Mouse (Mus musculus) kidney, postnatal 25 days (tissue): ENCODE data around the gene Adarb2.
A peak's percentile ranks its signal among the peaks of the same experiment; 100 is the strongest.

ENCODE experiments used
- DNase-seq, 2 experiments: peaks; one replicate each; pipeline ENCODE4 v3.0.0; 2021; ENCODE audit warnings: mixed read lengths in 2 of 2

Adarb2 gene

DNA sequence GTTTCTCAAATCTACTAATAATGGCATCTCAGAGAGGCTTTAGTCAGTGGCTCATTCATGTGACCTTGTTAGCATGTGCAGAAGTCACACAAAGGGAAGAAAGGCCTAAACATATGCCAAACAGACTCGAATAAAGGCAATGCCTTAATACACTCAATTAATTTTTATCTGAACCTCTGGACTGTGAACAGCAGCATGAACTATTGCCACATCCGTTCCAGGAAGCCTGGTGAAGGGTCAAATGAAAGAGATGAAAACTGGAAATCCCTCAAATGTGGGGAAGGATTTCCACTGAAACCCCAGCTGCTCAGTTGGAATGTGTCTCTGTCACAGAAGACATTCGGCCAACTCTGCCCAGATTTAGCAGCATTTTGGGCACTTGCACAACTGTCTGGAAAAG lies 497.2 kb downstream of the Adarb2 start:
- DNase-seq = no peak

DNA sequence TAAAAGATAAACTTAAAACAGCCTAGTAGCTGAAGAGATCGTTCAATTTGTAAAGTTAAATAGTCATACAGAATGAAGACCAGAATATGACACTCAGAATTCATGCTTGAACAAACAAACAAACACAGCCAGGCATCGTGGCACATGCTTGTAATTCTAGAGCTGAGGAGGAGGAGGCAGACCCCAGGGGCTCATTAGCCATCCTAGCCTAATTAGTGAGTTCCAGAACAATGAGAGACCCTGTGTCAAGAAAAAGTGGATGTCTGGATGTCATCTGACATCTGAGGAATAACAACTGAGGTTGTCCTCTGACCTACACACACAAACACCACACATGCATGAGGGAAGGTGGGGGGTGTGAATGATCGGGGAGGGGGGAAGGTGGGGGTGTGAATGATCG lies 498.3 kb downstream of the Adarb2 start:
- DNase-seq = no peak

DNA sequence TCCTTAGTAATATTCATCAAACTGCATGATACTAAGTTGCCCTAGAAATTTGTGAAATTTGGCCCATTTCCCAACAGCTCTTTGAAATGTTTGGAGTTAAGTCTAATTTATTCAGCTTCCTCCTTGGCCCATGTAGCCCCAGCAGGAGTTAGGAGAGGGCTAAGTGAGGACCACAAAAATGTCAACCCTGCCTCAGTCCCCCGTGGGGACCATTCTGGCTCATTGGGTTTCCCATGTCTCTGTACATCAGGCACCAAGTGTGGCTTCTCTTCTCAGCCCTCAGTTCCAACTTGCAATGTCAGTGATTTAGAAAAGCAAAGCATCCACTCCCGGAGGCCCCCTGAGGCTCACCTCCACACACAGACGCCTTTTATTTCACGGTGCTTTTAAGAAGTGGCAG lies 502.6 kb downstream of the Adarb2 start:
- DNase-seq = no peak

DNA sequence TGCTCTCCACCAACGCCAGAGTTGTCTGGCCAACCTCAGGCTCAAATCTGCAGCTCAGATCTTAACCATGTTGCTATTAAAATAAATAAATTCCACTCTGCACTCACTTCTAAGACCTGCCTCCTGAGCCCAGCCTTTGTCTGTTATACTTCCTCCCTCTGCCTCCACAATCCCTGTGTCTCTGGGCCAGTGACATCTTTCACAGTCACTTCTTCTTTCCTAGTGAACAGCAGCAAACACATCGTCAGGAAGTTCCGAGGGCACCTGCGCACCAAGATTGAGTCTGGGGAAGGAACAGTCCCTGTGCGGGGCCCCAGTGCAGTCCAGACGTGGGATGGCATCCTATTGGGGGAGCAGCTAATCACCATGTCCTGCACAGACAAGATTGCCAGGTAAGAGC lies 510.7 kb downstream of the Adarb2 start:
- DNase-seq = no peak

DNA sequence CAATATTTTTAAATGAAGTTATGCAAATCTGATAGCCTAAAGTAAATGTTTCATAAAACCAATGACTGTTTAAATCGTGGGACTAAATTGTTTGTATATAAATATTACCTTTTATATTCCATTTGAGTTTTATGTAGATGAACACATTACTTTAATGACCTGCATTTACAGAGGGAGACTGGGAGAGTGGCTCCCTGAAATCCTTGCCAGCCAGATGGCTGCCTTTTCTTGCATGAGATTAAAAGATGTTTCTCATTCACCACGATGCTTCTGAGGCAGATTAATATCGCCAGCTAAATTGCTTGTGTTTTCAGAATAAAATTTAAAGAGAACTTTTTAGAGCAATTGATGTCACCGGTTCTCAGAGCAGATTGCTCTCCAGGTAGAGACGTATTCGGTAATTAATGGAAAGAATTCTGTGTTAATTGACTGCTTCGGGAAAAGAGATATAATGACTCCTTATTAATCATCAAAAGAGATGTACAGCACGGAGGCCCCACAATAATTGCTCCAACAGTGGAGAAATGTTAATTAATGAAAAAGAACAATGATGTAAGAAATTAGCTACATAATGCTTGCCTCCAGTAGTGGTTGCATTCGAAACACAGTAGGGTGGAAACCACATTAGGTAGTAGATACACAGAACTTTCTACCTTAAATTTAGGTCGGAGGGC lies 527.4 kb downstream of the Adarb2 start:
- DNase-seq = no peak

DNA sequence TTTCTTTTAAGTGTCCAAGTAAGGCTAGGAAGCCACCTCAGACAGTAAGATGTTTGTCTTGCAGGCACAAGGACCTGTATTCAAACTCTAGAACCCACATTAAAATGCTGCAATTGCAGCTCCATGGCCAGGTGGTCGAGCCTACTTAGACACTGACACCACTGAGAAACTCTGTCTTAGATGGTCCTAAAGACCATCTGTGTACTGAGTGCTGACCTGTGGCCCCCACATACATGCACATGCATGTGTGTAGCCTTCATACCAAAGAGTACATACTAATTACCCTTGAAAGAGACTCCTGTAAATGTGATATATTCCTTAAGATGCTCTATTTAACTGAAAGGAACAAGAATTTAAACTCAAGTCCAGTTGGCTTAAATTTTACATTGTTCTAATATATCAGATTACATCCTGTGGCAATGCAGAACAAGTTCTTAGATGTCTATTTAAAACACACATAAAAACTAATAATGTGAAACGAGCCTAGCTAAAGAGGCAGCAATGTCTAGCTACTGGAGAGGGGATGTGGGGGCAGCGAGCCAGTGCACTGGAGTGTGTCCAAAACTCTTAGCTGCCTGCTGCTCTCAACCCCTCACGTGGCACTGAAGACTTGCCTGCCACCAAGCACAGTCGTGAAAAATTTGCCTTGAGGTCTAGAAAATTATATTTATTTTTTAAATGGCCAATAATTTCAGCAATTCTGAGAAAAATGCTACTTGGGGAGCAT lies 534.6 kb downstream of the Adarb2 start:
- peak; percentile 12 to 46 for DNase-seq

DNA sequence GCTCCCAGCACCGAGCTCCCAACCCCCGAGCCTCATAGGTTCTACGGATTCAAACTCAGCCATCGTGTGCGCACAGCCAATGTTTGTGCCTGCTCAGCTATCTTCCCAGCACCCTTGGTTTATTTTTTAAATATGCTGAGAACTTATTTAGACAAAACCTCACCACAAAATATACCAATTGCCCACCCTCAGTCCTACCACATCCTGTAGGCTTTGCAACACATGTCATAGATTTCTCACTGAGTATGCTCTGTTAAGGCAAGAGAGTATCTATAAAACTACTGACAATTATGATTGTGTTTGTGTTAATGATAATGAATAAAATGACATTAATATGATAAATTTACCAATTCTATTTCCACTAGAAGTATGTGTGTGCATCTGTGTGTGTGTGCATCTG lies 540.1 kb downstream of the Adarb2 start:
- no peak for DNase-seq

DNA sequence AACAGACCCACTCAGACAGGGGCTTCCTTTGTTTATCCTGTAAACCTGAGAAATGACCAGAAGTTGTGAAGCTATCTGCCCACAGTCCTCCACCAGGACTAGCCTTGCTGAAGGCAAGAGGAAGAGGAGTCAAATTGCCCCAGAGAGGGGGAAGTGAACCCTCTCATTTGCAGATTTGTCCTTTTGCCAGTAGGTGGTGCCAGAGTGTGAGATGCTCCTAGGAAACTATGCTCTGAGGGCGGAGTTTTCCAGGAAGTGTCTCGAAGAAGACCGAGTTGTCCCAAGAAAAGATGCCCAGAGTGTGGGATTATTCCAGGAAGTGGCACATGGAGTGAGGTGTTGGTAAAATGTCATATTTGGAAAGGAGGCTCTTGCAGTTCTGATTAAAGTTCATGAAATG lies 541.9 kb downstream of the Adarb2 start:
- DNase-seq = peak in 1 of 2 experiments; percentile 34

DNA sequence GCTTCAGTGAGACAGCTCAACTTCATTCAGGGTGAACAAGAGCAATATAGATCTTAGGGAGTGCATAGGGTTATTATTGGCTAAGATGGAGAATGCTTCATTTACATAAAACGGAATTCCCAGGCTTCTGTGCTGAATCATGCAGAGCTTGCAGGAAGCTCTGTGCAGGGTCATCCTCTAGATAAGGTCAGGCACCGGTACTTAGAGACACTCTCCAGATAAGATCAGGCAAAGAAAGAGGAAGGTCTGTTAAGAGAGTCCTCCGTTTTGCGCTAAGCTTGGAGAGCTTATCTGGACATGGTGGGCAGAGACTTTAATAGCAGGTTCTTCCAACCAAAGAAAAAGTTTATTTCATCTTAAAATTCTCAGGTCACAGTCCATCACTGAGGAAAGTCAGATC lies 542.9 kb downstream of the Adarb2 start:
- no peak for DNase-seq

DNA sequence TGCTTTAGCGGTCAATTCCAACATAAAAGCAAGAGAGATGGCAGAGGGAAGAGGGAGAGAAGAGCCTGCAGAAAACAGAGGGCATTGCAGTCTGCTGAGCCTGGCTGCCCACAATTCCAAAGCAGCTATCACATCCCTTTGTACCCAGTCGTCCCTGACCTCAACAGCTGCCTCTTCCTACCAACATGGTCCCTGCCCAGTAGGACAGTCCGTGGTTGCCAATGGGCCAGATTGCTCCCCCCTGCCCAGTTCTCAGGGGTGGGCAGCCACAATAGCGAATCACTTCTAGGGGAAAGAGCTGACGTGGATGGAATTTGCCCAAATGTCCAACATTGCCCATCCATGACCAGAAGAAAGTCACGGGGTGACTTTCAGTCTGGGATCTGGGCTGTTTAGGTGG lies 546.8 kb downstream of the Adarb2 start:
- no peak for DNase-seq

DNA sequence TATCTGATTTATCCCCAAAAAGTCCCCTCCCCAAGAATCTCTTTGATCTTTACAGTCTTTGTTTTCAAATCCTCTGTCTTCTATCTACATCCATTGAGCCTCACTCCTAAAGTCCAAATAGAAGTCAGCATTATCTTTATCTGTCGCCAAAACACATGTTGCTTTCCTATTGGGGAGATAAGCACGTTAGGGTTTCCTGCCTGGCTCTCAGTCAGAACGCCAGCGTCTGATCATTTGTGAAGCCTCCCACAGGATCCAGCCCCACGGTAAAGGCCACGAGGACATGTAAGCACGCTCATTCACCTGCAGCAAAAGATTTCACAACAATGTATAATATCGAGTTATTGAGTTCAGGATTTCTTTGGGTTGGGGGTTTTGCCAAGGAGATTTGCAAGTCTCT lies 558.3 kb downstream of the Adarb2 start:
- no peak for DNase-seq

DNA sequence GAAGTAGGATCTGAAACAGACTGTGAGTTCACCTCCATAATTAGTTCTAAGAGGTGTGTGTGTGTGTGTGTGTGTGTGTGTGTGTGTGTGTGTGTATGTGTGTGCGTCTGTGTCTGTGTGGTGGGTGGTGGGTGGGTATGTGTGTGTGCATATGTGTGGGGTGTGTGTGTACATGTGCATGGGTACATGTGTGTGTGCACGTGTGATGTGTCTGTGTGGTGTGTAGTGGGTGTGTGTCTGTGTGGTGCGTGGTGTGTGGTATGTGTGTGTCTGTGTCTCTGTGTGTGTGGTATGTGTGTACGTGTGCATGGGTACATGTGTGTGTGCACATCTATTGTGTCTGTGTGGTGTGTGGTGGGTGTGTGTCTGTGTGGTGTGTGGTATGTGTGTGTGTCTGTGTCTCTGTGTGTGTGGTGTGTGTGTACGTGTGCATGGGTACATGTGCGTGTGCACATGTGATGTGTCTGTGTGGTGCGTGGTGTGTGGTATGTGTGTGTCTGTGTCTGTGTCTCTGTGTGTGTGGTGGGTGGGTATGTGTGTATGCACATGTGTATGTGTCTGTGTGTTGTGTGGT lies 567.1 kb downstream of the Adarb2 start:
- no peak for DNase-seq

DNA sequence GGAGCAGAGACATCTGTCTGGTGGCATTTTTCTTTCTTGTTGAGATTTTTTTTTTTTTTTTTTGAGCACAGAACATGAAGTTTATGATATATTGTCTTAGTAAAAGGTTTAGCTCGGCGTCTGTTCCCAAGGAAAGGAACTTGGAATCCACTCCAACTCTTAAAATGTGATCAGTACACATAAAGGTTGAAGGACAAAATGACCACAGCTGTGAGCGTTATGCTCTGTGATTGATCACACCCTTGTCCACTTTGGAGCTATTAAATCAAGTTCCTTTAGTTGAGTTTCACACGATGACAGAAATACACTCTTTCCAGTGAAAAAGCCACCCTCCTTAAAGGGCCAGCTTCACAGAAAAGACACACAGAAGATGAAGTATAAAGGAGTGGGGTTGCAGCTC lies 568.0 kb downstream of the Adarb2 start:
- DNase-seq = no peak

DNA sequence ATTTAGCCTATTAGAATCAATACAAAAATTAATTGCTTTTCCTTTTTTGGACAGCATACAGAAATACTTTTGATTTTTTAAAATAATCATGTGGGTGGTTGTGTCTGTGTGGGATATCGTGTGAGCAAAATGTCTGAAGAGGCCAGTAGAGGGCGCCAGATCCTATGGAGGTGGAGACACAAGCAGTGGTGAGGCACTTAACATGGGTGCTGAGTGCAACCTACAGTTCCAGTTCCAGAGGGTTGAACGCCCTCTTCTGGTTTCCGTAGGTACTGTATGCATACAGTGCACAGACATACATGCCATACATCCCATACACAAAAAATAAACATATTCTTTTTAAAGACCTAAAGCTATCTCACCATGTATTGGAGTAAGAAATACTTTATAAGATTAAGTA lies 577.8 kb downstream of the Adarb2 start:
- peak; percentile 64 to 74 for DNase-seq

DNA sequence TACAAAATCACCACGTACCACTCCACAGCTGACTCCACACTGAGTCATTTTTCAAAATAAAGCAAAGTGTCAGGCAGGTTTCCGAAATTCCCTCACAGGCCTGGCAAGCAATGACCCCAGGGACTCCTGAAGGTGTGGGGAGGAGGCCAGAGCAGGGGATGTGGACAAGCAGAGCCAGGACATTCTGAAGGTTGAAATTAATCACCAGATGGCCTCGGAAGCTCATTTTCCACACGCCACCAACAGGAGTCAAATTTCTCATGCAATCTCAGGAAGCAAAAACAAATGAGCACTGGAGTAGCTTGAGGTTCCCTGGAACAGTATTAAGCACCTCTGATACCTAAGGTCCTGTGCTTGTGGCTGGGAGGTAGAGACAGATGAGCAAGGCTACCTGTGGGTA lies 580.0 kb downstream of the Adarb2 start:
- no peak for DNase-seq

DNA sequence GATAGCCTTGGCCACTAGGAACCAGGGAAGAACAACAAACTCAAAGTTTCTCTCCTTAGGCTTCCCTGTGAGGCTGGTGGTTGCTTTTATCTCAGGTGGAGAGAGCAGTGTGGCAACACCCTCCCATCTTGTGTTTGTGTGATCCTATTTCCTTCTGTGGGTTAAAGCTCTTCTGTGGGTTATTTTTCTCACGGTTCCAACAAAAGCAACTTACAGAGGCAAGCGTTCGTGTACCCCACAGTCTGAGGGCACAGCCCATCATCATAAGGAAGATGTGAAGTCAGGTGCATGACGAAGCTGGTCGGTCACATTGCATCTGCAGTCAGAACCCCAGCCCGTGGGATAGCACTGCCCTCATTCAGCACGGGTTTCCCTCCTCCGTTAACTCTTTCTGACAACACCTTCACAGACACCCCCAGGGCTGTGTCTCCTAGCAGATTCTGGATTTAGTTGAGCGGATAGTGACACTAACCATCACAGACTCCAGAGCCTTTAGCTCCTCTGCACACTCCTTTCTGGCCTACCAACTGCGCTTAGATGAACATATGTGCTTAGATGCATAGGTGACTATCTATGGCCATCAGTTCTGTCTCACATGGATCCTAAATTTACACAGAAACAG lies 581.1 kb downstream of the Adarb2 start:
- DNase-seq = no peak

DNA sequence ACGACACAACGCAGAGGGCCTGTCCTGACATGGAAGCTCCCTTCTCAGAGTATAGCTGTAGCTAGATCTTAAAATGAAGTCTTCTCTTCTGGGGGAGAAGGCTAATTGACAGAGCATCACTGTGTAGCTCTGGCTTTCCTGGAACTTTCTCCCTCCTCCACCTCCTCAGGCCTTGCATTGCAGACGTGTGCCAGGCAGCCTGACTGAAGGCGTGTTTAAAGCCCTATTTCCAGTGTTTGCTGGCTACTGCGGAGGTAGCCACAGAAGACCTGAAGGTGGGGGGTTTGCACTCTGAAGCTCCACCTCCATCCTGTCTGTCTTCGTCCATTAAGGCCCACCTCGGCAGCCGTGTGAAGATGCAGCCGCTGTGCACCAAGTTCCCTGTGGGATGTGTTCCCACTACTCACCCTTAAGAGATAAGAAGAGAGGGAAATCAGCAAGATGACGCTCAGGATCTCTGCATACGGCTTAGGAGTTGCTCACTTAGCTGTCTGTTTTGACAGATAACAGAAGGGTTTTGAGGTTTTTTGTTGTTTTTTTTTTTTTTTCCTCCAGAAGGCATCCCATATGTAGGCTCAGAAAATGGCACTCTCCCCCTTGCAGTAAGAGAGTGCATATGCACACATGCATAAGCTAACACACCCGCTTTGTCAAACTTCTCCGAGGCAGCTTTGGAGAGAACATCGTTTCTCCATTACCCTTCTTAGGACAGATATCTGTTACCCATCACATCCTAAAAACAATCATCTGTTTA lies 581.8 kb downstream of the Adarb2 start:
- no peak for DNase-seq

DNA sequence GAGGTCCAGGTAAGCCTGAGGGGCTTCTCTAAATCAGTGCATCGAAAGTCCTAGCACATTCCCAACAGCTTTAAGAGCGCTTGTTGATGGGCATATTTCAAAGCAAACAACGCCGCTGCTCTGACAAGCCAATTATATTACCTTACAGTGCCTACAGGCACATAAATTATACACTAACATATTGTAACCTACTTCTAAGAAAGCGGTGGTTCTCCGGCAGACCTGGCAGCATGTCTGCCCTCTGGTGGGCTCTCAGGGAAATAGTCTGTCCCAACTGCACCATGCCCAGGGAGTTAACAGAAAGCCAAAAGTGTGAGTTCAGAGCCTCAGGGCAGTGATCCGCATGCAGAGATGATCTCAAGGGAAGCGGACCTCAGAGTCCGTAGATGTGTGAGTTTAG lies 582.5 kb downstream of the Adarb2 start:
- DNase-seq = peak; percentile 35 to 44

DNA sequence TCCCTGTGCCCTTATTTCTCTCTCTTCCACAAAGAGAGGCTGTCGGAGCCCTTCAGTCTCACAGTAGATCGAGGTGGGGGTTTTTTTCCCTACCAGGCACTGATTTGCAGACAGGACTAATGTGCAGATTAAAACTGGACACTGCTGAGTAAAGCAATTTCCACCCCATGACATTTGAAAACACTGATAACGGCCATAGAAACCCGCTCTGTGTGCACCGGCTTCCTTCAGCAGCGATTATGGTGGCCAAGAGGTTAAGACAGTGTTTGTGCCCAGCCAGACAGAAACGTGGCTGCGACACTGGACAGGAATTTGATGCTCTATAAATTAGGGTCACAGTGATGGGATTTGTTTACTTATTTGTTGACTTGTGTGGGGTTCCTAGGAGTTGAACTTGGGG lies 590.6 kb downstream of the Adarb2 start:
- no peak for DNase-seq

DNA sequence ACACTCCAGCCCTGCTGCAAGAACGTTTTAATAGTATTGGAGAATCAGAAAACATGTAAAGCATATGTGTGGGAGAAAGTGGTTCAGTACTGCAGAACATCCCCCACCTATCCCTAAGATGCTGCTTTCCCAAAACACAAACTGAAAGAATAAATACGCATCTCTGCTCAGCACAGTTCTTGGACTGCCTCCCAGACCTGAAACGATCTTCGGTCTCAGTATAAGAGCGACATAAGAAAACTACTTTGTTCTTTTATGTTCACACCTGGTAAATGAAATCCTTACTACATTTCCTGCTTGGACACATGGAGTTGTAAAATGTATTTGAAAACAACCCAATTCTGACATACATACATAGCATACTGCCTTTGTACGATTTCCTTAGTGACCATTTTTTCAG lies 597.9 kb downstream of the Adarb2 start:
- no peak for DNase-seq

DNA sequence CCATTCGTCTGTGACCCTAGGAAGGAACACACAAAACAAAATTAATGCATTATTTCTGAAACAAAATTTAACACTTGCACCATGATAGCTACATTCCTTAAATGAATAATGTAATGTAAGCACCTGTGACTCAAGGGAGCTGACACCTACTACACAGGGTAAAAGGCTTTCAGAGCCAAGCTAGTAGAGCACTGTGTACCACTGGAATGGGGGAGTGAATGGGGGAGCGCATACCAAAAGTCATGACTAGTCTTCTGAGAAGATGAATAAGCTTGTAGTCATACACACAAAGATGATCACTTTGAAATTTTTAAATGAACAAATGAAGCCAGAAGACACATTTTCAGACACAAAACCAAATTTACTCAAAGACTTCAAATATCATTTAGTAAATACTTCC lies 603.3 kb downstream of the Adarb2 start:
- DNase-seq = no peak
